Mouse (Mus musculus): ENCODE measurements around the gene Cntrl. TPM values are rescaled to one million over a fixed set of nuclear protein-coding genes. Genes with fewer than 3 reads are reported as not detected.

Gene Cntrl
- total RNA-seq, 2 experiments from 2014 or later = 115 to 137 TPM

DNA sequence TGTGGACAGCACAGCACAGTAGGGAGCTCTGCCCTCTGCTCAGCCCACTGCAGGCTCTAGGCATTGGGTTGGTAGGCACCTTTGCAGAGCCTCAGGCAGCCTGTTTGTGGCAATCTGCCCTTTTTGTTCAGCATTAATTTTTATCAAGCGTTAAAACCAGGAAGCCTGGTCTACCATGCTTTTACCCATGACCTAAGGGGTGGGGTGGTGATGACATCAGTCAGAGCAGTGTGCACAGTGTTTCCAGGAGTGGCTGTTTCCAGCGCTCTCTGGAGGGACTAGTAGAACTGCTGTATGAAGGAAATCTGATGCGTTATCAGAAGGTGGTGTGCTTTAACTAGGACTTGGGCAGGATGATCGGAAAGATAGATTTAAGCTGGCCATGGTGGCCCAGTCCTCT lies 63.0 kb downstream of the Cntrl start:
- ATAC-seq (ENCODE audit: poor library complexity, severe bottlenecking) = no peak

DNA sequence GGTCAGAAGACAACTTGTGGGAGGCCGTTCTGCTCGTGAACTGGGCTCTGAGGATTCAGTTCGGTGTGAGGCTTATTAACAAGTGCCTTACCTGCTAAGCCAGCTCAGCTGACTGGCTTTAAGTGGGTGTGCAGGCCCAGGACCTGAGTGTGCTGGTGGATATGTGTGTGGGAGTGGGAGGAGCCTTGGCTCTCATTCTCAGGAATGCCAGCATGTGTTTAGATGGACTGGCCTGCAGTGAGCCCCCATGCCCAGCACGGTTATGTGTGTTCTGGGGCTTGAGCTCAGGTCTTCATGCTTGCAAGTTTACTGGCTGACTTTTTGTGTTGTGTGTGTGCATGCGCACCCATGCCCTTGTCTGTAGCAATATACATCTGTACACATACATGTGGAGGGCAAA lies 64.4 kb downstream of the Cntrl start:
- ATAC-seq (ENCODE audit: poor library complexity, severe bottlenecking) = no peak

- peak; percentile 71 for ATAC-seq (ENCODE audit: poor library complexity, severe bottlenecking)
Measured at GRCm38 (mm10) chr2:35174100-35174499, 64.8 kb downstream of the Cntrl start.

DNA sequence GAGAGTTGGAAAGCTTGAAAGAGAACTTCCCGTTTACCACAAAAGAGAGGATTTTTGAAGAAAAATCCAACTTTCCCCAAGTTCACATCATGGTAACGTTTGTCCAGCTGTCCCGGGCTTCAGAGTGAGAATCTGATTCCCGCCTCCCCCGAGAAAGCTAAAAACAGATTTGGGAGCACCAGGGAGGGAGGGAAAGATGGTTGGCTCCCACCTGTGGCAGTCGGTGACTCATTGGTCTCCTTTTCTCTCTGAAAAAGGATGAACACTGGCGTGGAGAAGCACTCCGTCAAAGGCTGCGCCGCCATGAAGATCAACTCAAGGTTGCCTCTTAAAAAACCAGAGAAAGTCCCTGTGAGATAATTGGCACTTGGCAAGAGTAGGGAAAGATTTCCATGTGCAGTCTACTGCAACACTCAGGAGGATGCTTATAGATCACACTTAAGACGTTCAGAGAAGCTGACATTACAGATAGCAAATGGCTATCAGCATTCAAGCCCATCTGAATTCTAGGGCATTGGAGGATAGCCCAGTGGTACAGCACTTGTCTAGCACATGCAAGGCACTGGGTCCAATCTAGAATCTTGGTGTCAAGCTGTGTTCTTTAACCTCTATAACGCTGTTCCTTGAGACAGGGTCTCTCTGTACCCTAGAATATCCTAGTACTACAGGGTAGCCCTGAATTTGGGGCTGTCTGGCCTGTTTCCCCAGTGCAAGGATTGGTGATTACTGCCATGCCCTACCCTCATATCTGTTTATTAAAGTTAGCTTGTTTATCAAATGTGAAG lies 66.2 kb downstream of the Cntrl start:
- no peak for ATAC-seq (ENCODE audit: poor library complexity, severe bottlenecking)

GRCm38 (mm10) chr2:35178153-35178552 lies 68.9 kb downstream of the Cntrl start:
- ATAC-seq (ENCODE audit: poor library complexity, severe bottlenecking) = no peak

DNA sequence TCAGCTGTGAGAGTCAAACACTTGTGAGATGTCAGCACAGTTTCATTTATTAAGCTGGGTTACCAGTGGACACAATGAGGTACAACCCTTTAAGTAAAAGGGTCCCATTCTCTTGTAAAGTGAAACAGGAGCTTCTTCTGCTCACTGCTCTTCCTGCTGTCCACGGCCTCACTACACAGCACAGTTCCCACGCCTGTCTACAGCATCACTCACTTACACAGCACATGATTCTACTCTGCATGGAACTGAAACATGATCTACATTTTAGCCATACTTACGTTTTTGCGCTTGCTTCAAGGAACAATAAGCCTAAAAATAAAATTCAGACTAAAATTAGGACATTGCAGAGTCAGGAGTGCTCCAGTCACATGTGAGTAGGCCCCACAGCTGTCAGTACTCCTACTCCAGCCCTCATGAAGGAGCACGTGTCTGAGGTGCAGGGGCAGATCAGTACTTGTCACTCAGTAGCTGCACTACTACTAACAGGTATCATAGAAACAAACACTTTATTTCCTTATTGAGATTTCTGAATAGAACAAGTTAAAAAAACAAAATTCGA lies 73.9 kb downstream of the Cntrl start:
- no peak for ATAC-seq (ENCODE audit: poor library complexity, severe bottlenecking)

- no peak for ATAC-seq (ENCODE audit: poor library complexity, severe bottlenecking)
Measured at GRCm38 (mm10) chr2:35188929-35189328, 79.6 kb downstream of the Cntrl start.

GRCm38 (mm10) chr2:35193976-35194375 lies 84.7 kb downstream of the Cntrl start:
- ATAC-seq (ENCODE audit: poor library complexity, severe bottlenecking) = no peak

DNA sequence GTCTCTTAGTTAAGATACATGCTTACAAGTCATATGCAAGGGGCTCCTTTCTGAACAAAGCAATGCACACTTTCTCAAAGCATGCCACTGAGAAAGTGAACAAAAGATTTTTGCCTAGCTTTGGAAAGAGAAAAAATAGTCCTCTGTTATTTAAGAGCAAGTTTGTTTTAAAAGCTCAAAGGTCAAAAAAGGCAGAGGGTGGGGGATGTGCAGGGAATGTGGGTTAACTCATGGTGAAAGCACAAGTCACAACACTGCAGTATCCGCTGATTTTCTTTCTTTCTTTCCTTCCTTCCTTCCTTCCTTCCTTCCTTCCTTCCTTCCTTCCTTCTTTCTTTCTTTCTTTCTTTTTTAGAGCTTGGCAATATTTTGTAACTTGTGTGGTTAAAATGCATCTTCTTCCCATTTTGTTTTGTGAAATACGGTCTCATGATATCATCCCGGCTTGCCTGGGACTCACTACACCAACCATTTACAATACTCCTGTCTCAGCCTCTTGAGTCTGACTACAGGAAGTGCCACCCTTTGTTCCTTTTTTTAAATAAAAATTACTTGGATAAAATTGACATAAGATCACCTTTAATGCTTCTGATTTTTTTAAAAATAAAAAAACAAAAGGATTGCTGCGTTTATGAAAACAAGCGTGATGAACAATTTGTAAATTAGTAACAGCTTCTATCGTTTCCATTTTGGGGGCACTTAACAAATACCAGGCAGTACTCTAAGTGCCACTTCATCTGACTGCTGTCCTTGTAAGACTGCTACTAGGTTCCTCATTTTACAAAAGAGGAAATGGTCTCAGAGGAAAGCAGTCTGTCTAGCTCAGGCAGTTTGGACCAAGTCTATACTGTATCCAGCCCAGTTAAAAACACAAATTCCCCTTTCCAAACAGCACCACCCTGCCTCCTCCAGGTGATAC lies 86.6 kb downstream of the Cntrl start:
- ATAC-seq (ENCODE audit: poor library complexity, severe bottlenecking) = peak; percentile 70

DNA sequence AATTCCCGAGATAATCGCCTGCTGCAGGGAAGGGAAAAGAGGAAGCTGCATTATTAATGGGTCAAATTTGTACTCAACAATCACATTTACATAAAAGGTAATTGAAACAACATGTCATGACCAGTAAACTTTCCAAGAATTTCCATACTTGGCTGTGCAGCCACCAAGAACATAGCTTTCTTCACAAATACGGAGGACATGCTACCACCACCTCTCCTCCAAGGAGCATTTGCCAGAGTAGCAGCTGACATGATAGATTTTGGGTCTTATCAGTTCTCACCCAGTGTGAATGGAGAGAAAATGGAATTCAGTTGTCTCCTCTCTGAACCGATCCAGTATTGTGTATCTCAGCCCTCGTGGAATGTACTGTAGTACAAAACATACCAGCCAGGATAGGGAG lies 90.2 kb downstream of the Cntrl start:
- ATAC-seq (ENCODE audit: poor library complexity, severe bottlenecking) = no peak

- ATAC-seq (ENCODE audit: poor library complexity, severe bottlenecking) = no peak
Measured at GRCm38 (mm10) chr2:35199971-35200897, 90.9 kb downstream of the Cntrl start.

- peak; percentile 94 for ATAC-seq (ENCODE audit: poor library complexity, severe bottlenecking)
Measured at GRCm38 (mm10) chr2:35200898-35201668, 91.8 kb downstream of the Cntrl start, which contains the start of gene Rab14. Rab14 (minus strand) TSS chr2:35201120.

GRCm38 (mm10) chr2:35203729-35204128 lies 94.4 kb downstream of the Cntrl start:
- ATAC-seq (ENCODE audit: poor library complexity, severe bottlenecking) = no peak

DNA sequence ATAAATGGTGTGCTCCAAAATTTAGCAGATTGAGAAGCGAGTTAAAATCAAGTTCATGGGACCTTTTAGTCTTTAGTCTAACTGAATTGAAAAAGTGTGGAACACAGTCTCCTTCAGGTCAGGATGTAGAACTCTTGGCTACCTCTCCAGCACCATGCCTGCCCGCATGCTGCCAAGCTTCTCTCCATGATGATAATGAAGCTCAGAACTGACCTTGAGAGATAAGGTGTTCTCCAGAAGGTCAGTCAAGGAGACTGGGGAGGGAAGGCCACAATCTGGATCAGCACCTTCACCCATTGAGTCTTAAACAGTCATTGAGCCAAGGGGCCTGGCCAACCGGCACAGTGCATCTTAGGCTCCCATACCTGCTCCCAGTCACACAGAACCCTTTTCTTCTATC lies 97.5 kb downstream of the Cntrl start:
- ATAC-seq (ENCODE audit: poor library complexity, severe bottlenecking) = no peak

DNA sequence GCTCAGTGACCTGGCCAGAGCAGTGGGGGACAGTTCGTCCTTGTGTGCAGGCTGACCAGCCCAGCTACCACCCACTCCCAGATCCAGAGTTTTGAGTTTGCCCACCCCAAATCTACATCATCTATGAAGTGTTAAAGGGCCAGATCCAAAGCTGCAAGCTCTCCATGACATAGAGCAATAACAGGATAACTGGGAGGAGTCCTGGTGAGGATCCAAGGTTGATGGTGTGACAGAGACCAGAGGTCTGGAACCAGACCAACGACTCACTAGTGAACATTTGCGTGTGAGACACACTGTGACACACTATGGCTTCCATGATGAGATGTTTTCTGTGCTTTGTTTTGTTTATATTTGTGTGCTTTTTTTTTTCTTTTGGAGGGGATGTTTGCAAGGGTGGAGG lies 98.8 kb downstream of the Cntrl start:
- no peak for ATAC-seq (ENCODE audit: poor library complexity, severe bottlenecking)

- ATAC-seq (ENCODE audit: poor library complexity, severe bottlenecking) = peak; percentile 93
Measured at GRCm38 (mm10) chr2:35208931-35209665, 99.8 kb downstream of the Cntrl start.

DNA sequence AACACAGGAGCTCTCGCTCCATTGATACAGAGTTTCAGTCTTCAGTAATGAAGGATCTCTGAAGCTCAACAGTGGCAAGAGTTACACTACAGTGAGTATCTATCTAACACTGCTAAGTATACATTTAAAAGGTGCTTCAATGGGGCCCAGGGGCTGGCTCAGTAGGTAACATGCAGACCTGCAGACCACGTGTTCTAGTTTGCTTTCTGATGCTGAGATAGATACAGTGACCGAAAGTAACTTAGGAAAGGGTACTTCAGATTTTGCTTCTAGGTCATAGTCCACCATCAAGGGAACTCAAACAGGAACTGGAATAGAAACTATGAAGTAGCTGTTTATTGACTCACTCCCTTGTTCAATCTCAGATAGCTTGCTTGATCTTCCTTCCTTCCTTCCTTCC lies 102.4 kb downstream of the Cntrl start:
- ATAC-seq (ENCODE audit: poor library complexity, severe bottlenecking) = no peak

DNA sequence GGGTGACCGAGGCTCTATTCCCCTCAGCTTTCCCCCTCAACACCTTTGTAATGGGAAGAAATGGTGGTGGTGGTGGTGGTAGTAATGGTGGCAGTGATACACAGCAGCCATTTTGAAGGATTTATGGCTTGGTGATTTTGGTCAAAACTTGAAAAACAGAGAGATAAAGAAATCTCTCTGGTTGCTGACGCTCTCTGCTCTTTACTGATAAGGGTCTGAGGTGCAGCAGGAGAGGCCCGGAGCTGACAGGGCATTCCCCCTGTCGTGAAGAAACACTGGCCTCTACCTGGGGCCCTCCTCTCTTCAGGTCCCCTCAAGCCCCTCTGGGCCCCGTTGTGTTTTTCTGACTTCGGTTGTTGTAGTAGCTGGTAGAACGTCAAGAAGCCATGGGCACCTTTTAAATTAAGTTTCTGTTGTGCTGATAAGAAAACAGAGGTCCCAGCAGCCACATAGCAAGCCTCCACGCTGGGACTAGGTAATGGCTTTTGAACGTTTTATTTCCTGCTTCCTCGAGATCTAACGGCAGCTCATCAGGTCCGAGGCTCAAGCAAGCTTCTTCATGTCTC lies 104.1 kb downstream of the Cntrl start:
- no peak for ATAC-seq (ENCODE audit: poor library complexity, severe bottlenecking)

Data from megakaryocyte, adult 5-6 weeks (primary cell).